22 mouse cellular contexts compared by ENCODE assay signal in the genomic region with DNA sequence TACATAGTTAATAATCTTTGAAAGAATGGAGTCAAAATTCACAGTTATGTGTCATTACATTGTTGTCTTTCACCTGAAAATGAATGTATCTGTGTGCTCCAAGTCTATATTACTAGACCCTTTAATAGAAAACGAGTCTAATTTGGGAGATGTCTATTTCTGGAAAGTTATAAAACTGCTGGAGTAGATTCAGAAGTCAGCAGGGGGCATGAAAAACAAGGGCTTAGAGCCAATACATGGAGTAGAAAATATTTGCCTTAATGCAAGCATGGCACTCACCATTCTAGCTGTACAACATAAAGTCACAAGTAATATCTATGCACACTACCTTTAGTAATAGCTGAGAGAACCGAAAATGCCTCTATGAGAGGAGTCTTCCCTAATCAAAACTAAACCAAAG. TPM values are rescaled to one million over a fixed set of nuclear protein-coding genes. Genes with fewer than 3 reads are reported as not detected.
"Had no signal": no experiment of that assay in that cellular context is flagged by ENCODE, and none has a peak within 500 bp of the region (broad histone marks: within the 10 kb centered on the region; RNA-seq: fewer than 3 reads in every experiment).

No protein-coding gene starts in this region.

- H3K27ac ChIP-seq: embryonic facial prominence, embryonic 10.5 days; embryonic facial prominence, embryonic 12.5 days; embryonic facial prominence, embryonic 13.5 days; embryonic facial prominence, embryonic 15.5 days; forebrain, embryonic 10.5 days; forebrain, embryonic 12.5 days; forebrain, embryonic 13.5 days; forebrain, embryonic 15.5 days; heart, adult 2 months; heart, embryonic 10.5 days; heart, embryonic 13.5 days had no signal

- DNase-seq: cerebellum, adult 9-11 months; embryo, embryonic 11 days; forebrain, postnatal 0 days; gastrocnemius, postnatal 10 days; gastrocnemius, postnatal 25 days; gastrocnemius, postnatal 36 days; heart, adult 11 months; heart, adult 18-20 months; heart, adult 2 months had no signal

- H3K4me3 ChIP-seq: embryonic facial prominence, embryonic 10.5 days; embryonic facial prominence, embryonic 12.5 days; embryonic facial prominence, embryonic 13.5 days; embryonic facial prominence, embryonic 15.5 days; erythroblast, embryonic 14.5 days; forebrain, embryonic 10.5 days; forebrain, embryonic 12.5 days; forebrain, embryonic 13.5 days; forebrain, embryonic 15.5 days; heart, adult 2 months; heart, embryonic 10.5 days; heart, embryonic 12.5 days; heart, embryonic 13.5 days had no signal

RNA-seq across cellular contexts. Expression of a gene that starts 19.9 kb away (rescaled TPM):
- total RNA-seq: granulocyte monocyte progenitor cell, adult 5-6 weeks had no signal
